Mouse (Mus musculus) forebrain, embryonic 11.5 days (tissue): Measurements from ENCODE around the gene Nckap1l. TPM values are rescaled to one million over a fixed set of nuclear protein-coding genes. Genes with fewer than 3 reads are reported as not detected.

Experiments
- ATAC-seq: fragments of 200-750 bp; cut with Nextera tagmentation; replicated peaks from 2 replicates; pipeline ENCODE4 v1.8.0; 2017; ENCODE audit warnings: moderate TSS enrichment; ENCODE audit not compliant: low FRiP score
- DNase-seq: peaks from one replicate; pipeline ENCODE4 v3.0.0-alpha.2; 2017; ENCODE audit warnings: low spot score
- H3K27ac ChIP-seq: fragments of 300-500 bp; sonication (generic); 2 replicates; pipeline ENCODE4 v1.5.1; 2014; ENCODE audit warnings: low read depth, low read length
- H3K27me3 ChIP-seq: fragments of 300-500 bp; sonication (generic); 2 replicates; pipeline ENCODE4 v1.6.1; 2014; ENCODE audit warnings: mild to moderate bottlenecking, low read length, mixed read lengths; ENCODE audit not compliant: control insufficient read depth, insufficient read depth
- H3K36me3 ChIP-seq: fragments of 300-500 bp; sonication (generic); 2 replicates; pipeline ENCODE4 v1.6.1; 2014; ENCODE audit warnings: mild to moderate bottlenecking, low read length, moderate library complexity, mixed read lengths; ENCODE audit not compliant: control insufficient read depth, insufficient read depth
- H3K4me1 ChIP-seq: fragments of 300-500 bp; sonication (generic); replicated peaks from 2 replicates; pipeline ENCODE4 v1.6.1; 2014; ENCODE audit warnings: low read length, mixed read lengths; ENCODE audit not compliant: control insufficient read depth, insufficient read depth
- H3K4me2 ChIP-seq: fragments of 300-500 bp; sonication (generic); 2 replicates; pipeline ENCODE4 v1.6.1; 2014; ENCODE audit warnings: low read depth, mild to moderate bottlenecking, low read length, moderate library complexity, mixed read lengths; ENCODE audit not compliant: severe bottlenecking
- H3K4me3 ChIP-seq: fragments of 300-500 bp; sonication (generic); 2 replicates; pipeline ENCODE4 v1.5.1; 2014; ENCODE audit warnings: low read depth, low read length
- H3K9ac ChIP-seq: fragments of 300-500 bp; sonication (generic); 2 replicates; pipeline ENCODE4 v1.6.1; 2014; ENCODE audit warnings: low read length
- H3K9me3 ChIP-seq: fragments of 300-500 bp; sonication (generic); 2 replicates; pipeline ENCODE4 v1.6.1; 2016; ENCODE audit warnings: low read length, mixed read lengths; ENCODE audit not compliant: control insufficient read depth
- WGBS: fragments of 180-500 bp; shearing (Covaris S2); extraction: QIAGEN DNeasy Blood & Tissue Kit; methylation state at CpG from one replicate; pipeline ENCODE4 v1.1.7; 2014; 5-methylcytosine and 5-hydroxymethylcytosine counted together
- polyA plus RNA-seq: library from polyadenylated mRNA; unstranded; fragments of >200 nt; fragmentation: Nextera tagmentation; extraction: Ambion mirVana; gene quantifications from 2 replicates; pipeline ENCODE4 v1.2.1, GENCODE M21; 2014

The Nckap1l gene
- polyA plus RNA-seq, 1 experiment from 2014 or later = 1.5 TPM

- no peaks in the 10 kb centered on the region for H3K9me3 ChIP-seq
- no peak for ATAC-seq
Observed at GRCm38 (mm10) chr15:103522458-103523099, 69.0 kb downstream of the Nckap1l start.

GRCm38 (mm10) chr15:103523156-103523555 lies 69.6 kb downstream of the Nckap1l start:
- no peak overlapping the region for H3K4me2 ChIP-seq
- no peak for ATAC-seq
- WGBS = 58% methylated on average over 3 of the region's 3 CpGs
- no peaks in the 10 kb centered on the region for H3K9me3 ChIP-seq
- H3K27ac ChIP-seq = no peak overlapping the region
- H3K4me1 ChIP-seq = peaks cover 17% of the 10 kb centered on the region
- no peaks in the 10 kb centered on the region; the same call in 1 of the 2 replicates for H3K36me3 ChIP-seq
- no peak overlapping the region for H3K9ac ChIP-seq
- DNase-seq = no peak
- H3K27me3 ChIP-seq = no peaks in the 10 kb centered on the region
- H3K4me3 ChIP-seq = no peak overlapping the region

More at GRCm38 (mm10) chr15:103522458-103523099, 69.0 kb downstream of the Nckap1l start:
- no peak overlapping the region for H3K27ac ChIP-seq
- no peak overlapping the region for H3K4me3 ChIP-seq
- H3K4me2 ChIP-seq = no peak overlapping the region
- 81% methylated on average over 3 of the region's 3 CpGs for WGBS
- DNase-seq = no peak
- peaks cover 17% of the 10 kb centered on the region for H3K4me1 ChIP-seq
- no peak overlapping the region for H3K9ac ChIP-seq
- H3K36me3 ChIP-seq = no peaks in the 10 kb centered on the region; the same call in 1 of the 2 replicates
- H3K27me3 ChIP-seq = no peaks in the 10 kb centered on the region

GRCm38 (mm10) chr15:103530372-103530771 lies 76.8 kb downstream of the Nckap1l start:
- DNase-seq (peak; percentile 79), ATAC-seq (peak; percentile 79)
- no peak overlapping the region for H3K4me3 ChIP-seq
- no peaks in the 10 kb centered on the region; the same call in 1 of the 2 replicates for H3K36me3 ChIP-seq
- H3K27me3 ChIP-seq = no peaks in the 10 kb centered on the region
- H3K9ac ChIP-seq = no peak overlapping the region
- WGBS = 6% methylated on average over 5 of the region's 5 CpGs
- no peaks in the 10 kb centered on the region for H3K9me3 ChIP-seq
- no peak overlapping the region for H3K27ac ChIP-seq
- no peak overlapping the region for H3K4me2 ChIP-seq
- peaks cover 5% of the 10 kb centered on the region; the same call in 1 of the 2 replicates for H3K4me1 ChIP-seq

DNA sequence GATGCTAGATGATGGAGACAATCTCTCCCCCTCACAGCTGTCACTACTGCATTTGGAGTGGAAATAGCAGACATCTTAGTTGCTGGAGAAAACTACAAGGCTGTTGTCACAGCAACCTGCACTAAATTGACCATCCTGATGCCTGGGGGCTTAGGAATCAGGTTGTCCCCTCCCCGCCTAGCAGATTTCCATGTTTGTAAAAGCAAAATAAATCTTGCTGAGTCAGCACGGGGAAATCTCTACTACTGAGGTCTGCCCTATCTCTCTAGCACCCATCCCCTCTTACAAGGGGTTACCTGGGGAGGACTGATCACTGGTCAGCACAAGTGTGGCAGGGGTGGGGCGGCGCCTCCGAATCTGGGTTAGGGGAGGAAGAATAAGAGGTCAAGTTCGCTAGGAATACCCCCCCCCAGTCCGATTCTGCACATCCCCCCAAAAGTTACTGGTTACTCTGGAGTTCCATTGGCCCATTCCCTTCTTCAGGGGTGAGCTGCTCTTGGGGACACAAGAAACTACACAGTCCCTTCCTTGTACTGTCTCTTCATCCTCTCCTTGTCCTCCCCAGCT lies 80.5 kb downstream of the Nckap1l start:
- ATAC-seq (no peak), DNase-seq (no peak)
- Histone ChIP-seq H3K9me3 (no peaks in the 10 kb centered on the region), H3K36me3 (no peaks in the 10 kb centered on the region), H3K27me3 (no peaks in the 10 kb centered on the region), H3K4me1 (peaks cover 5% of the 10 kb centered on the region; the same call in 1 of the 2 replicates), H3K27ac (no peak overlapping the region), H3K4me3 (no peak overlapping the region), H3K9ac (no peak overlapping the region), H3K4me2 (no peak overlapping the region)
- 91% methylated on average over 7 of the region's 7 CpGs for WGBS

DNA sequence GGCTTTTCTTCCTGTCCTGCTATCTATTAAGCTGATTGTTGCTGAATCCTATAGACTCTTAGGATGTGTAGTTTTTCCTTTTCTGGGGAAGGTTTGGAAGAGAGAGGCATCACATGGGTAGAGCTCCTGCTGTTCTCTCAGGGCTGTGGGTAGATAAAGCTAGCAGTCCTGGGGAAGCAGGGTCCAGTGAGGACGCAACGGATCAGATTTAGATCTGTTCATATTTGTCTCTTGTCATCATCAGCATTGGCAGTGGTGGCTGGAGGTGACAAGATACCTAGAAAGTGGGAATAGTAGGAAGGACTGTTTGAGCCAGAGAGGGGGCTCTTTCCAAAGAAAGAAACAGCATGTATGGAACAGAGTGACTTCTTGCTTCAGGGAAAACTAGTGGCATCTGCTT lies 81.4 kb downstream of the Nckap1l start:
- H3K9ac ChIP-seq = no peak overlapping the region
- no peaks in the 10 kb centered on the region for H3K9me3 ChIP-seq
- 72% methylated on average over 2 of the region's 2 CpGs for WGBS
- no peak for DNase-seq
- peaks cover 5% of the 10 kb centered on the region; the same call in 1 of the 2 replicates for H3K4me1 ChIP-seq
- H3K27ac ChIP-seq = no peak overlapping the region
- no peak overlapping the region for H3K4me2 ChIP-seq
- ATAC-seq = no peak
- no peaks in the 10 kb centered on the region for H3K36me3 ChIP-seq
- H3K4me3 ChIP-seq = no peak overlapping the region
- H3K27me3 ChIP-seq = no peaks in the 10 kb centered on the region

DNA sequence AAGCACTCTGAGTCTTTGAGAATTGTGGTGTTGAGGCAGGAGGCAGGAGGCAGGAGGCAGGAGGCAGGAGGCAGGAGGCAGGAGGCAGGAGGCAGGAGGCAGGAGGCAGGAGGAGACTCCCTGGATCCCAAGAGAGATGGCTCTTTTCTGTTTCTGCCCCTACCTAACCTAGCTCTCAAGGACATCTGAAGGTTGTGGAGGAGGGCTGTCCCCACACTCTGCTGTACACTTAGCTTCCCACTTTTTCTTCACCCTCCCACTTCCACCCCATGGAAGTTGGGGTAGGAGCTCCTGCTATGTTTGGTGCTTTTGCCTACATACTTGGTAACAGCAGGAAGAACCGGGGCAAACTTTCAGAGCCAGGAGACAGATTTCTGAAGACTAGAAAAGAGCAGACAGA lies 82.2 kb downstream of the Nckap1l start:
- Histone ChIP-seq H3K36me3 (no peaks in the 10 kb centered on the region), H3K4me2 (no peak overlapping the region), H3K27ac (no peak overlapping the region), H3K9me3 (no peaks in the 10 kb centered on the region), H3K9ac (no peak overlapping the region), H3K27me3 (no peaks in the 10 kb centered on the region), H3K4me3 (no peak overlapping the region), H3K4me1 (peaks cover 1% of the 10 kb centered on the region; the same call in 1 of the 2 replicates)
- no peak for DNase-seq
- no peak for ATAC-seq
- 60% methylated on average over 1 of the region's 1 CpGs for WGBS

DNA sequence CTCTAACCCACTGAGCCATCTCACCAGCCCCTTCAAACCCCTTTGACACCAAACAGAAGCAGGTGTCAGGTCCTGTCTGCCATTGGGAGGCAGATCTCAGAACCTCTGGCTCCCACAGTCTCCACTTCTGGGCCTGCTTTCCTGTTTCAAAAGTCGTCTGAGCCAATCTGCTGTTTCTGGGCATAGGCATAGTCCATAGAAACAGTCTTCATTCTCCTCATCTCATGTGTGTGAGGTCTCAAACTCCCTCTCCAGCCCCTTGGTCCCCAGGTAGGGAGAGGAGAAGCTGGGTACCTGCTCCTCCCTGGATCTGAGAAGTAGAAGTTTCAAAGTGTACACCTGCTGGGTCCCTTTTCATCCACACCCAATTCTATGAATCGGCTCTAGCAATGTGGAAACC lies 82.9 kb downstream of the Nckap1l start:
- H3K27ac ChIP-seq = no peak overlapping the region

GRCm38 (mm10) chr15:103537011-103537821 lies 83.6 kb downstream of the Nckap1l start:
- Histone ChIP-seq H3K4me2 (peak overlapping the region; percentile 94), H3K9ac (peak overlapping the region; percentile 70), H3K27ac (no peak overlapping the region), H3K36me3 (no peaks in the 10 kb centered on the region), H3K9me3 (no peaks in the 10 kb centered on the region), H3K4me1 (no peaks in the 10 kb centered on the region; the same call in 1 of the 2 replicates), H3K27me3 (no peaks in the 10 kb centered on the region), H3K4me3 (peak overlapping the region; percentile 75)
- peak; percentile 68 for ATAC-seq
- peak; percentile 66 for DNase-seq
- WGBS = under 1% methylated on average over 37 of the region's 37 CpGs

More for the DNA sequence above, 82.9 kb downstream of the Nckap1l start:
- no peaks in the 10 kb centered on the region for H3K9me3 ChIP-seq
- no peak for DNase-seq
- H3K4me2 ChIP-seq = peak overlapping the region; percentile 94
- peak overlapping the region; percentile 75 for H3K4me3 ChIP-seq
- WGBS = 27% methylated on average over 2 of the region's 2 CpGs
- peak overlapping the region; percentile 70; the same call in 1 of the 2 replicates for H3K9ac ChIP-seq
- no peaks in the 10 kb centered on the region for H3K36me3 ChIP-seq
- H3K27me3 ChIP-seq = no peaks in the 10 kb centered on the region
- no peak for ATAC-seq
- H3K4me1 ChIP-seq = no peaks in the 10 kb centered on the region; the same call in 1 of the 2 replicates
